Mouse (Mus musculus): Measurements from ENCODE around the gene Snapin.

Gene Snapin

GRCm38 (mm10) chr3:90506362-90506761, 15.5 kb upstream of the Snapin start:
- in situ Hi-C loops (cut with MboI, MseI): no loop called here

GRCm38 (mm10) chr3:90505216-90505615, 14.4 kb upstream of the Snapin start:
- in situ Hi-C loops (cut with MboI, MseI): no loop called here

- in situ Hi-C loops (cut with MboI, MseI): no loop called here
Measured at GRCm38 (mm10) chr3:90503444-90503843, 12.6 kb upstream of the Snapin start.

- in situ Hi-C loops (cut with MboI, MseI): loop anchor here in 1 of 2 experiments (10.0 to 25.0 kb wide), 2 partner anchors 1593 to 1810 kb away; partner anchors contain the start of gene Khdc4
Measured at GRCm38 (mm10) chr3:90497597-90497996, 6.8 kb upstream of the Snapin start.

GRCm38 (mm10) chr3:90495850-90496525, 5.2 kb upstream of the Snapin start:
- in situ Hi-C loops (cut with MboI, MseI): loop anchor here in 1 of 2 experiments (10.0 to 25.0 kb wide), 2 partner anchors 1591 to 1809 kb away; partner anchors contain the start of gene Khdc4

- in situ Hi-C loops (cut with MboI, MseI): loop anchor here (5.0 to 25.0 kb wide), 3 partner anchors 93 to 1807 kb away; partner anchors contain the start of gene Khdc4 (in 1 of the 2)
Measured at GRCm38 (mm10) chr3:90493831-90494540, 3.2 kb upstream of the Snapin start.

GRCm38 (mm10) chr3:90491350-90491749, 517 bp upstream of the Snapin start:
- in situ Hi-C loops (cut with MboI, MseI): loop anchor here (5.0 to 25.0 kb wide), 3 partner anchors 96 to 1804 kb away; partner anchors contain the start of gene Khdc4 (in 1 of the 2)

- in situ Hi-C loops (cut with MboI, MseI): loop anchor here in 1 of 2 experiments (25.0 kb wide), 1 partner anchor 1801 kb away; the partner anchor contains the start of gene Khdc4
Measured at GRCm38 (mm10) chr3:90488576-90488975, 2.3 kb downstream of the Snapin start.

GRCm38 (mm10) chr3:90486998-90487397, 3.8 kb downstream of the Snapin start:
- in situ Hi-C loops (cut with MboI, MseI): loop anchor here in 1 of 2 experiments (25.0 kb wide), 1 partner anchor 1800 kb away; the partner anchor contains the start of gene Khdc4

GRCm38 (mm10) chr3:90475831-90476611, 14.8 kb downstream of the Snapin start, which contains the start of gene Ilf2:
TSS of gene Ilf2 (plus strand) at chr3:90476126.
- in situ Hi-C loops (cut with MboI, MseI): loop anchor here in 1 of 2 experiments (25.0 kb wide), 1 partner anchor 1789 kb away; the partner anchor contains the start of gene Khdc4

- in situ Hi-C loops (cut with MboI, MseI): loop anchor here in 1 of 2 experiments (25.0 kb wide), 1 partner anchor 1788 kb away; the partner anchor contains the start of gene Khdc4
Measured at GRCm38 (mm10) chr3:90475151-90475830, 15.5 kb downstream of the Snapin start.

GRCm38 (mm10) chr3:90472213-90472612, 18.6 kb downstream of the Snapin start:
- in situ Hi-C loops (cut with MboI, MseI): no loop called here

GRCm38 (mm10) chr3:90467618-90468300, 23.1 kb downstream of the Snapin start:
- in situ Hi-C loops (cut with MboI, MseI): loop anchor here in 1 of 2 experiments (5.0 kb wide), 1 partner anchor 50 kb away; no protein-coding TSS in a partner anchor

- in situ Hi-C loops (cut with MboI, MseI): loop anchor here in 1 of 2 experiments (5.0 kb wide), 1 partner anchor 49 kb away; no protein-coding TSS in a partner anchor
Measured at GRCm38 (mm10) chr3:90466311-90466766, 24.5 kb downstream of the Snapin start.

- in situ Hi-C loops (cut with MboI, MseI): loop anchor here in 1 of 2 experiments (5.0 kb wide), 1 partner anchor 48 kb away; no protein-coding TSS in a partner anchor
Measured at GRCm38 (mm10) chr3:90465686-90466310, 25.0 kb downstream of the Snapin start, which contains the start of gene Npr1. TSS of gene Npr1 (minus strand) at chr3:90465866.

GRCm38 (mm10) chr3:90465081-90465685, 25.6 kb downstream of the Snapin start:
- in situ Hi-C loops (cut with MboI, MseI): loop anchor here in 1 of 2 experiments (5.0 kb wide), 1 partner anchor 48 kb away; no protein-coding TSS in a partner anchor

GRCm38 (mm10) chr3:90464552-90465080, 26.2 kb downstream of the Snapin start:
- in situ Hi-C loops (cut with MboI, MseI): loop anchor here (5.0 kb wide), 1 partner anchor 47 kb away; no protein-coding TSS in a partner anchor

- in situ Hi-C loops (cut with MboI, MseI): loop anchor here in 1 of 2 experiments (5.0 kb wide), 1 partner anchor 45 kb away; no protein-coding TSS in a partner anchor
Measured at GRCm38 (mm10) chr3:90462579-90462978, 28.3 kb downstream of the Snapin start.
